Mouse (Mus musculus) embryo, embryonic 10.5 days (tissue): ENCODE data around the gene Zfp36l2.
A peak's percentile ranks its signal among the peaks of the same experiment; 100 is the strongest.

Source experiments
- DNase-seq: peaks from one replicate; pipeline ENCODE4 v3.0.0-alpha.2; 2015; ENCODE audit warnings: low spot score

Zfp36l2 gene

DNA sequence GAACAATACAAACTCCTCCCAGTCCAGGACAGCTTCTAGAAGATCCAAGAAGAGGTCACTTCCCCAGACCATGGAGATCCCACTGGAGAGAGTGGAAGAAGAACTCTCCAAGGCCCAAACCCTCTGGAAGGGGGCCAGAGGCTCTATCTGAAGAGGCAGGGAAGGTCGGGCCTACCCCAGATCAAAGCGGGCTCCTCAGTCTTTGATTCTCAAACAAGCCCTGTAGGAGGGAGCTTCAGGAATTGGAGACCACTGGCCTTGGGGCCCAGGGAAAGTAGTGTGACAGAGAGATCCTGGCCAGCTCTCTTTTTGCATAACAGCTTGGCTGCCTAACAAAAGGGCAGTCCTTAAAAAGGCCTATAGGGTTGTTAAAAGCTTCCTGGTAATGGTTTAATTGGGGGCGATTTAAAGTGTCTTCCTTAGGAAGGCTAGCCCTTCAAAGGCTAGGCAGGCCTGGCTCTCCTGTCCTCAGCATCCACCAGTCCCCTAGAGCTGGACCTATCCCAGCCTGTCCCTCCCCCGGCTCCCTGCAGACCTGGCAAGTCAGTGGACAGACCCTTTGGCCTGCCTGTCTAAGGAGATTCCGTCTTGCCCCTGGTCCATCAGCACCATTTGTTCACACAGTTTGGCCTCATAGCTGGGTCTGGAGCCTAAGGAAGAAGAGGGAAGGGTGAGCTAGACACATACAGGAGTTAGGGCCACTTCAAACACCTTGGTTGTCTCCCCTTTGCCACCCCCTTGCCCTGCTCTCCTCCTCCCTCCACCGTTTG, 35.4 kb downstream of the Zfp36l2 start:
- no peak for DNase-seq

DNA sequence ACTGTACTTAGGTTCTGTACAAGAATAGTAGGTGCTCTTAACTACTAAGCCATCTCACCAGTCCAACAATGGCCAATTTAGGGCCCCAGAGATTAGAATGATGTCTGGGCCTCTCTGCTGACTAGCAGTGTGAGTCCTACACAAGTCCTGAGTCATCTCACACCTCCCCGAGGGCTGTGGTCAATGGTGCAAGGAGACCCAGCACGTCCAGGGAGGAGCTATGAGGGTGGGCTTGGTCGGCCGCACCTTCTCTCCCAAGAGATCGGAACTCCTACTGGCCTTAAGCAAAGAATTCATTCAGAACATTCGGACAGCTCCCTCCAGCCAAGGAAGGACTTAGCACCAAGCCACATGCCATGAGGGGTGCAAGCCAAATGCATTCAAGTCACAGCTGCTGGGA, 36.4 kb downstream of the Zfp36l2 start:
- no peak for DNase-seq

DNA sequence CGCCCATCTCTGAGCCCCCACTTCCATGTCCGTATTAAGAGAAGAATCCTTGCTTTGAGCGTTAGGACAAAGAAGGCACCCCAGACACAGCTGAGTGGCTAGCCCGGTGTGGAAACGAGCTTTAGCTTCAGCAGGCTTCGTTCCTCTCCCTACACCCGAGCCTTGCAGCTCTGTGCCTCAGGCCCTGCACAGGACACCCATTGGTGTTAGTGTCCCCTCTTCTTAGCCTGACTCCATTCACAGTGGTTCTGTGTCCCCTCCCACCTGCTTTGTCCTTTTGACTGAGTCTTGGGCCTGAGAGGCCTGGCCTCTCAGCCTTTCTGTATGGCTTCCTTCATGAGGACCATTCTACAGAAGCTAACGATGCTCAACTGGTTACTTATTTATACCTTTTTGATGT, 37.5 kb downstream of the Zfp36l2 start:
- DNase-seq = no peak

DNA sequence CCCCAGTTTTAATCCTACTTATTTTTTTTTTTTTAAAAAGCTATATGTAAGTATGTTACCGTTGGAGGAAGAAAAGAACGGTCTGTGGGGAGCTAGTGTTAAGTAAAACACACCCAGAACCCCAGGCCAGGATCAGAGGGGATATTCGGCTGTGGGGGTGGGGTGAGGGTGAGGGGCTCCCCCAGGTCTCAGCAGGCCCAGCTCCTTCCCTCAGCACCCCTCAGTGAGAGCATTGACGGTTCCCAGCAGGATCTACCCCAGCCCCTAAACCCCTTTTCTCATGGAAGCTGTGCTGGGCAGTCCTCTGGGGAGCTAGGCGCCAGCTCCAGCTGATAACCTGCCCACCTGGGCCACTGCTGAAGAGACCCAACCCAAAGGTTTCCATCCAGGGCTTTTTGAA, 38.2 kb downstream of the Zfp36l2 start:
- no peak for DNase-seq

DNA sequence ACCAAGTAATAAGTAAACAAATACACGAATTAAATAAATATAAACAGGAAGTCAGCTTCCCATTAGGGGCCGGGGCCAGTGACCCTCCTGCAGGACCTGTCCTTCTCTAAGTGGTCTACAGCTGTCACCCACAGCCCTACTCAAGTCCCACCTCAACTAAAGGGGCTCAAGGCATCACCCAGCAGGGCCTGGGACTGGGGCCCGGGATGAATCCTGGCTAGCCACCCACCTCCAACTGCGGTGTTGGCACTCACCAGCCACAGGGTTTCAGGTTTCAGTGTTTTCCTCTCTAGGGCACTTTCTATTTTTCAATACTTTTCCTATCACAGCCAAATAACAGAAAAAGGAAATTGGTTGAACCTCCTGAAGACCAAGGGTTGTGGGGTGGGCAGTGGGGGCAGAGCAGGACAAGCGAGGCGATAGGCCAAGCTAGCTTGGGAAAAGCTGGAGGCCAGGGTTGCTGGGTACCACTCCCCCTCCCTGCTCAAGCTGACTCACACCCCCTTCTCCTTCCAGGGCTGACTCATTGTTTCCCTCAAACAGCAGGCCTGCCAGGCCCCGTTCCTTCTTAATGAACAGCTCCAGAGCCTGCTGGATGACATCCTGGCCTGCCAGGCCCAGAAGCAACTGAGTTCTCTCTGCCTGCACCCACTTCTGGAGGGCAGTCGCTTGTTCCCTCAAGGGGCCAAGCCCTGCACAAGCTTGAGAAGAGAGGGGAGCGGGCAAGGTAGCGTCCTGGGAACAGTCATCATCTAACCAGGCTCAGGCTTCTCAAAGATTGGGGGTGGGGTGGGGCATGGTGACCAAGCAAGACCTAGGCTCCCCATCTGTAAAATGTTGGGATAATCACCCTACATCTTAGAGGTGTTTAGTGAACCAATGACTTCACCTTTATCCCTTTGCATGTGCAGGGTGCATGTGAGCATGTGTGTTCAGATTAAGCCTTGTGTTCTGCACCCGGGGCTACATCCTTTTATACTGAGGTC, 39.0 kb downstream of the Zfp36l2 start:
- DNase-seq = peak; percentile 67

DNA sequence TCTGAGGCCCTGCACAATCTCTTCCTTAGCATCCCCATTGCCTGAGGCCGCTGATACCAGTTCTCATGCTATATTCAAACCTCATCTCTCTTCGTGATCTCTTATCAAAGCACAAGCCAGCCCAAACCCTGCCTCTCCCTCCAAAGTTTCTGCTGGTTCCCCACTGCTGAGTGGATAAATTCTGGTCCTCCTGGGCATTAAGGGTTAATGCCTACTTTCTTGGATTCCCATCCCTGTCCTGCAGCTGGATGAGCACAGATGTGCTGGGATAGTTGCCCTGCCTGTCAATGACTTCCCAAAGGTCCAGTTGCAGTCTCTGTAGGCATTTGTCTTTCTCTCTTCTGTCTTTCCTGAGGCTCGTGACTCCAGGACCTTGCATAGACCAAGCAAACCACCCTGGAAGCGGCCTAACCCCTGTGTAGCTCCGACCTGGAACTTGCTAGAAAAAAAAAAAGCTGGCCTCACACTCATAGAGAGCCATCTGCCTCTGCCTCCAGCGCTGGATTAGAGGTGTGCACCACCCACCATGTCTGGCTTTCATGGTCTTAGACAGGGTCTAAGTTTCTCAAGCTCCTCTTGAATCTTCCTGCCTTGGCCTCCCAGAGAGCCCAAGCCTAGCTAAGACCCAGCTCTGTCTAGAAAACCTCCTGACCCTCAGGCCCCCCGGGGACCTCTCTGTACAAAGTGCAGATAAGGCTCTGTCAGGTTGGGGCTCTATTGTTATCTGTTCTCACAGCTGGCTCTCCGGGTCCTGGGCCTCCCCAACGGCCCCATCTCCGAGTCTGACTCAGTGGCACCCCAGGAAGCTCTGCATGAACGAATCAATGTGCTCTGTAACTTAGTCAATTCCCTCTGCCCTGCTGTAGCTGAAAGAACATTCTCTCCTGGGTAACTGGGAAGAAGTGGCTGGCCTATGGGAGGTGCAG, 40.3 kb downstream of the Zfp36l2 start:
- DNase-seq = no peak

DNA sequence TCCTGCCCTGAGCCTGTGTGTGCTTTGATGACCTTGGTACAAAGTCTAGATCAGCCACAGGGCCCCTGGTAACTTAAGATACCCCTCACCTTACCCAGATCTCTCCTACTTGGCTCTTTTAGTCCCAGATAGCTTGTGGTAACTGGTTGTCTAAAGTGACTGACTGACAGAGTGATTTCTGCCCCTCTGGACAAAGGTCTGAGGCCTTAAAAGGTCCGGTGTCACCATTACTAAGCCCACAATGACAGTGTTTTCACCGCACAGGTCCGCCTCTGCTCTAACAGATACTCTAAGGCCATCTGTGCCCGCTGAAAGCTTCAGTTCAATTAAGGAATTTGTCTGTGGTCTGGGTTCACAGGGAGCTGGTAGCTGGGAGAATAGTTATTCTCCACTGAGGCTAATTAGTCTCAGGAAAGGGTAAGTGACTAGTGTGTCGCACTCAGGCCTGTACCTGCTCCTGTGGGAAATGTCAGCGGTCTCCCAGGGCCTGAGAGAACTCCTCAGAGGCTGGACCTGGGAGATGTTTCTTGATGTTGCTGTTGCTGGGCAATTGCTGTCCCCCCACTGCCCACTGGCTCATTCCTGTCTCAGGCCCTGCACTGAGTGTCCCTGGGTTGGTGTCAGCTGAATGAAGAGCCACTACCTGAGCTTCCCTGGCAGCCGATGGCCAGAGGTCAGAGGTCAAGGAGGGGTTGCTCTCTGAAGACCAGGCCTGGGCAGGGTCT, 41.1 kb downstream of the Zfp36l2 start:
- DNase-seq = no peak

DNA sequence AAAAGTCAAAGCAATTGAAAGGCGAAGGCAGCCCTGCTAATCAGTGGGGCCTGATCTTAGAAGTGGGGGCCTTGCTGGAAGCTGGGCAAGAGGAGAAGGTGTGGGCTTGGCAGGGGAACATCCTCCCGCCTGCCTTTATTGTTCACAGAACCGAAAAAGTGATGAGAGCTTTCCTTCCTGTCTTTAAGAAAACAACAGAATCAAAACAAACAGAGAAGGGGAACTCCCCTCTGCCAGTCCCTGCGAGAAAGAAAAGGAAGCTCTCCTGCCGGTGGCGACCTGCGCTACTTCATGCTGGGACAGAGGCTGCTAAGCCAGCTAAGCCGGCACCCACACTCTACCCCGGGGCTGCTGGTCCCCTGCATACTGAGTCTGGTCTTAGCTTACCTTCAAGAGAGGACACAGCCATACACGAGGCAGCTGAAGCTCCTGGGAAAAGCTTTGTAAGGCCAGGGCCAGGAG, 41.9 kb downstream of the Zfp36l2 start:
- DNase-seq = no peak

DNA sequence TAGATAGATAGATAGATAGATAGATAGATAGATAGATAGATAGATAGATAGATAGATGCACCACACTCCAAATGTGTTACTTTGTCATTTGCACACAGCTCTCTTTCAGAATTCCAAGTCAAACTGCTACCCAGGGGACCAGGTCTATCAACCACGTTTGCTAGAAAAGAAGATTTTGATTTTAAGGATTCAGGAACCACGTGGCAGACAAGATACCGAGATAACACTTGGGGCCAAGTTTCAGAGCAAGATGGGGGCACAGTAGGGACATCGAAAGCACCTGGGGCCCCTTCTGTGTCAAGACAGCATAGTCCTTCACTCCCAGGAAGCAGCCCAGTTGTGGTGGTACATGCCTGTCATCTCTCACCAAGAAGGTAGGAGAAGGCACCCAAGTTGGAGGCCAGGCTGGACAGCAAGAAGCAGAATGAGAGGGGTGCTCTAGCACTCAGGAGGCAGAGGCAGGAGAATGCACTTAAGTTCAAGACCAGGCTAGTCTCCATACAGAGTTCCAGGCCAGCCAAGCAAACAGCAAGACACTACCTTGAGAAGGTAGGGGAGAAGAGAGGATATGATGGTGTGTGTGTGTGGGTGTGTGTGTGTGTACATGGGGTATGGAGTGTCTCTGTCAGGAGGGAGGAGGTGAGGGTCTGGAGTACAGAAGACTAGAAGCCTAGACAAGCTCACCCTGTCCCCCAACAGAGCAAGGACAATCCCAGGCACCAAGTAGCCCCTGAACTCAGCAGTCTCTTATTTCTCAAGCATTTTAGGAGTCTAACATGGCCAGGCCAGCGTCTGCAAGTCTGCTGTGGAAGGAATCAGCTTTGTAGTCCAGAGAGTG, 42.8 kb downstream of the Zfp36l2 start:
- no peak for DNase-seq

DNA sequence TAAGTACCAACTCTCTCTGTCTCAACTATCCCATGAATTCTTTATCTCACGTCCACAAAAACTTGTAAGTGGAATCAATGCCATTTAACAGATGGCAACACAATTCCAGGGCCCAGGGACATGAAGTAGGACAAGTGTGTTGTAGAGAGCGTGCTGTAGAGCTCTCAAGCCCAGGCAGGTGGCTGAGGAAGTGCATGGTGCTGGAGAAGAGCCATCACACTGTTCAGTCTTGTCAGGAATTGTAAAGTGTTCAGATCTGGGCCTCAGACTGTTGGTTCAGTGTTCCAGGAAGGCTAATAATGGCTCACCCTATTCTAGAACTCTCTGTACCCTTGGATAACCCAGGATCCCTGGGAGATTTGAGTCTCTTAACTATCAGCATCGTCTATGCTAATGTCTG, 43.6 kb downstream of the Zfp36l2 start:
- no peak for DNase-seq

DNA sequence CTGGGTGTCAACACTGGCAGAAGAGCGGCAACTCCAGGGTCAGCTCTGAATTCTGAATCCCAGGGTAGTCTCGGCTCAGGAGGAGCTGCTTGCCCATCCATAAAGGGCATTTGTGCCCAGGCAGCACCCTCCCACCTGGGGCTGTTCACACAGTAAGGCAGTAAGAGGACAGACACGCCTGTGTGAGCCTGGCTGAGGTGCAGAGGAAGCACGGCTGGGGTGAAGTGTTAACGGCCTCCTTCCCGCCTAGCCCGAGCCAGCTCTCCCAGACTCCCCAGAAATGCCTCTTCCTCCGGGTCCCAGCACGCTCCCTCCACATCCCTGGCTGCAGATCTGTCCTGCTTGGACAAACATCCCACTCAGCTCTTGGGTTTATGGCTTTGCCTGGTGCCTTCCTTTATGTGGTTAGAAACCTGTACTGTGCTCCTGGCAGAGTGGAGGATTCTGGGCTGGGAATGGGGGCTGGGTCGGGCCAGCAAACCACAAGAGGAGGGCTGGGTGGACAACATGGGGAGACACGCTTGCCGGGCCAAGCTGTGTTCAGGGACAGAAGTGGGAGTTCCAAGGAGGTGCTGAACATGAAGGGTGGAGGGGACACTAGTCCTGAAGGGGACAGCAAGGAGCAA, 44.4 kb downstream of the Zfp36l2 start:
- no peak for DNase-seq

DNA sequence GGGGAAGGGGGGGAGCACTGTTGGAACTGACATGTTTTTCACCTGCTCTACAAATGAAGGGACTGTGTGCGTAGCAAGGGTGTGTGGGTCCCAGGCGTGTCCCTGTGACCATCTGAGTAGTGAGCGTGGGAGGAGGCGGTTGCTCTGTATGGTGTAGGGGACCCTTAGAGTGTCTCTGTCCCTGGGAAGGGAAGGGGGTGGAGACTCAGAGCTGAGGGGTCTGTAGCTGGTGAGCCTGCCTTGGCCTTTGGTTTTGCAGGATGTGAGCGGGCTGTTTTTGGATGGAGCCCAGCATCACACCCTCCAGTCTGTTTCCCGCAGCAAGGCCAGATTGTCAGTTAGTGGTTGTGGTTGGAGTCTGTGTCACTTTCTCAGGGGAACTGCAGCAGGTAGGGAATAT, 46.1 kb downstream of the Zfp36l2 start:
- no peak for DNase-seq

DNA sequence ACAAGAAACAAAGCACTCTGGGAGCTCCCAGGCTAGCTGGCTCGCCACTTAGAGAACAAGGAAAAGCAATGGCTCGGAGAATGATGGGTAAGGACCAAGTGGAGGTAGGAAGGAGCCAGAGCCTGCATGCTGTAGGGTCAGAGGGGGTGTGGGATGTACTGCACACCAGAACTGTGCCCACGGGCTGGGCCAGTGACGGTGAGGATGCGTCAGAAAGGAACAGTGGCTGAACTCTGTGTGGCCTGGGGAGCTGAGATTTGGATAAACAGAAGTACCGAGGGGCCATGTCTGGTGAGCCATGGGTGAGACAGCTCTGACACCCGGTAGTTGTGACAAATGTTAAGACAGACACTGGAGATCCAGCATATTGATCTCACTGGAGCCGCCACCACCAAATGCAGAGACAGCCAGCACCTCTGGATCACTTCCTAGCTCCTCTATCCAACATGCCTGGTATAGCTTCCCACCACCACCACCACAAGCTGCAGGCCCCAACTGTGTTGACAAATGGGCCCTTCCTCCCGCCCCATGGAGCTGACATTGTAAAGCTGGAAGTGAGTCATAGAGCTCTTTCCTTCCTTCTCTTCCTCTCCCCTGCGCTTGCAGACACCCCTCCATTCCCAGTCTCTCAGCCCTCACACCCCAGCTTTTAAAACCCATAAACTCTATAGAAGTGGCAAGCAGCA, 46.8 kb downstream of the Zfp36l2 start:
- no peak for DNase-seq

DNA sequence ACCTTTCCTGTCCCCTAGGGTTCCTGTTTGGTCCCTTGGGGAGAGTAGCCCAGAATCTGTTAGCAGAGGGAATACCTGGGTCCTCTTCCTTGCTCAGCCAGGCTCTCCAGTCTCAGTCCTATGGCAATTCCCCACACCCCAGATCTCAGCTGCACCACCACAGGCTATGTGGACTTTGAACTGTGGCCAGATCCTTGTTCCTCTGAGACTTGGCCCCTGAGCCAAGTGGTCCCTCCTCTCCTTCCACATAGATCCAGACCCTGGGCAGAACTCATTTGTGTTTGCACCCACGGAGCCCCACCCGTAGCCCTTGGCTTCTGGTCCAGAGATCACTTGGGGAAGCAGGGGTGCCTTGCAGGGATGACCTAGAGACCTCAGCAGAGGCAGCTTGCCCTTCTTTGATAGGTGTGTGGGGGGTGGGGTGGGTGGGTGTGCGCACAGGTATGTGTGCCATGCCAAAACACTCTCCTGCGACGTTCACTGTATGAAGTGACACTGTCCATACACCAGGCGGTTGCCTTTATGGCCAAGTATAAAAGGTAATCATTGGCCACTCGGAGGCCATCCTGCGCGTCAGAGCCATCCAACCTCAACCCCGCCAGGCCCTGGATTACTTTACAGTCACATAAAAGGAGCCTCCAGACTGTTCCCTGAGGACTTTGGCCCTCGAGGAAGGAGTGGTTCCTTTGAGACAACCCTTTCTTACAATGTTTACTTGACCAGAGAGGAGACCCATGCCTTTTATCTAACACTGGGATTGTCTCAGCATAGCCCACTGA, 50.2 kb downstream of the Zfp36l2 start:
- no peak for DNase-seq

DNA sequence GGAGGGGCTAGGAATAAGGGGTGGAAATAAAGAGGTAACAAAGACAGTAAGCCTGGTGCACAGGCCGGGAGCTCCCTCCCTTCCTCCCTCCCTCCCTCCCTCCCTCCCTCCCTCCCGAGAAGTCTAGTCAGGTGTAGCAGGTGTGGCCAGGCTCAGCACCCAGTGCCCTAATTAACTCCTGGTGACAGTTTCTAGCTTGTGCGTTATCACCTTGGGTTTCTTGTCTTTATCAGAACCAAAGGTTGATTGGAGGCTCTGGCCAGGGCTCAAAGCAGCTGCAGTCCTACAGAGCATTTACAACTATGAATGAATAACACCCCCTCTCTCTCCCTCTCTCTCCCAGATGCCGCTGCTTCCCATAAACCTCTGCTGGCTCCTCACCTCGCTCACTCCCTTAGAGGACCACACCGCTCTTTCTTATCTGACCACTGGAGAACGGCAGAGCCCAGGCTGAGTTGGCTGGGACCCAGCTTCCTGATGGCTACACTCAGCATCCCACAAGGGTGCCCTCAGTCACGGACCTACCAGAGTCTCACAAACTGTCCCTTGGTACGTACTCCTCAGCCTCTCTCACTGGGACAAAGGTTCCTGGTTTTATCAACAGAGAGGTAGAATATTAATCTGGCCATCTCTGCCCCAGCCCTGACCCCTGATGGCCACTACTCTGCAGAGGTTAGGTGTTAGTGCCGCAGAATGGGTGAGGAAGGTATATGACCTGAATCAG, 50.9 kb downstream of the Zfp36l2 start:
- no peak for DNase-seq

DNA sequence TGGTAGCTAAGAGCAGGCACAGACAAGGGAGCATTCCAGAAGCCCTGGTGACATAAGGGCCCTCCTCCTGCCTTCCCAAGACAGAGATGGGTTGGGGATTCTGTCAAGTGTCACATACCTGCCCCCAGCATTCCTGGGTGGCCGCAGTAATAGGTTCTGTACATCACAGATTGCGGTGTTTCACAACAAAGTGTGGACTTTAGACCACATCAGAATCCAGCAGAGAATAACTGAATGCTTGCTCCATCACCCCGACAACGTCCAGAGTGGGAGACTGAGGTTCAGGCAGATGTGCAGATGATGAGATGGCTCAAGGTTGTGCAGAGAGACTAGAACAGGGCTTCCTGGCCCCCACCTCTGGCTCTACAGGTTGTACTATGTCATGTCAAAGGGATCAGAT, 51.5 kb downstream of the Zfp36l2 start:
- DNase-seq = no peak

DNA sequence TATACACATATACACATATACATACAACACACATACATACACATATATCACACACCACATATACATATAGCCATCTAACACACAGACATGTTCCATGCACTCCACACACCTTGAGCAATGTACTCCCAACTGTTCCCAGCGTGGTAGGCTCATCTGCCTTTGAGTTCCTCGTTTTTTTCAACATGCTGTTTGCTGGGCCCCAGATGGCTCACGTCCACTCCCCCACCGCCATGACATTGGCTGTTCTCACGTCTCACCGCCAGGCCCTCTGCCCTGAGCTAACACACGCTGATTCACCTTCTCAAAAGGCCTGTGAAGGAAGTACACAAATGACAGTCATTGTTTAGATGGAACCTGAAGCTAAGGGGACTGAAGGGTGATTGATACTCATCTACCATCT, 52.5 kb downstream of the Zfp36l2 start:
- DNase-seq = no peak
